Mouse (Mus musculus): Measurements from ENCODE around the gene Adgrv1.
"Not testable (repeated sequence)": the region's sequence is repeated elsewhere in the genome, so short reads cannot be mapped to it uniquely, and the experiment has no call there.

The Adgrv1 gene

DNA sequence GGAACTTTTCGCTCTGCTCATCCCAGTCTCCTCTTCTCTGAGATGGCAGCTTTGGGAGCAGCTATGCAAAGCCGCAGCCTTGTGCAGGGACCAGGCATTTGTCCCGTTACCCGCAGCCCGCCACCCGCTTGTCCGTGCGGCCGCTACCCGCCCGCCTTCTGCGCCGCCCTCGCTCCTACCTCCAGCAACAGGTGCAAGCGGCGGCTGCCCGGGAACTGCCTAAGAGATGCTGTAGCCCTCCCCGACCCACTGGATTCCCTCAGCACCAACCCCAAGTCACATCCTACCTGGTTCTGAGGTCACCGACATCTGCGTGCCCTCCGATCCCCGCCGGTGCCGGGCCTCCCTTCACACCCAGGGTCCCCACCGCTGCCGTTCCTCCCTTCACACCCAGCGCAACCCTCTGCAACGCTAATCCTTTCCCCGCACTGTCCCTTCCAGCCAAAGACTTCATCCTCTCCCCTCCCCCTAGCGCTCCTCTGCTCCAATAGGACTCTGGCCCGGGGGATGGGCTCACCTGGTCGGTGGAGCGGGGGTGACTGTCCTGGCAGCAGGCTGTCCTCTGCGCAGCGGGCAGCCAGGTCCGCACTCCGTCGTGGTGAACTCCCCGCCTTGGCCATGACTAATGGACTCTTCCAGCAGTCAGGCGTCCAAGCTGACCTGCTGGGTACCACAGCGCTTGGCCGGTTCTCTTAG lies at the start of gene Adgrv1:
TSS of gene Adgrv1 (minus strand) at position 435 of the 696 bp plus-strand sequence.
- no peak for DNase-seq (ENCODE audit: low read depth)

DNA sequence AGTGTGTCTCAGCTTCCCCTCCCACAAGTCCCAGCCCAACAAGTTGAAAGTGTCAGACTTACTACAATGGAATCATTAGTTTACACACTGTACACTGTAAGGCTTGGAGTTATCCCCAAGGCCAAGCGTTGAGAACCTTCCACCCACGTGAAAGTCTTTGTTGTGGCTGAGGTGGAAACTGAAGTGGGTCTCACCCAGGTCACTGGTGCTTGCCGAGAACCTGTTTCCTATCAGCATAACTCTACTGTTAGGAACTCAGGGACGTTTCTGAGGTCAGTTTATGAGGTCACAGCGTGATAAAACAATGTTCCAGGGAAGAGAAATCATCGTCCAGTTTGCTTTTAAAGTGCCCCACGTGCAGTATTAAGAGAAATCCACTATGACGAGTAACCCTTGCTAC lies 42.4 kb upstream of the Adgrv1 start:
- DNase-seq (ENCODE audit: low read depth) = no peak

DNA sequence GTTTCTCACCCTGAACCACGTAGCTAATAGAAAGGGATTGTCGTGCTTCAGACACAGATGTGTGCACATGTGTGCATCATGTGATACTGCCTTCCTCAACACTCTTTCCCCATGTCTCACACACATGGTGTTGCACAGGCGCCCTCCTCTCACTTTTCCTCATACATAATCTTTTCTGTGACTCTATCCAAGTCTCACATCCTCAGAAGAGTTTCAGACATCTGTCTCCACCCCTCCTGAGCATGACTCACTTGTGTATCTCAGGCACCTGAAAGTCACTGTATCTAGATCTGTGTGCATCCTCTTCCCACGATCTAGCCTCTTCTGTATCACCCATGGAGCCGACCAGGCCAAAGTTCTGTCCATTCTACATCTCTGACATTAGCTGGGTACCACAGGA lies 34.8 kb upstream of the Adgrv1 start:
- DNase-seq (ENCODE audit: low read depth) = no peak

DNA sequence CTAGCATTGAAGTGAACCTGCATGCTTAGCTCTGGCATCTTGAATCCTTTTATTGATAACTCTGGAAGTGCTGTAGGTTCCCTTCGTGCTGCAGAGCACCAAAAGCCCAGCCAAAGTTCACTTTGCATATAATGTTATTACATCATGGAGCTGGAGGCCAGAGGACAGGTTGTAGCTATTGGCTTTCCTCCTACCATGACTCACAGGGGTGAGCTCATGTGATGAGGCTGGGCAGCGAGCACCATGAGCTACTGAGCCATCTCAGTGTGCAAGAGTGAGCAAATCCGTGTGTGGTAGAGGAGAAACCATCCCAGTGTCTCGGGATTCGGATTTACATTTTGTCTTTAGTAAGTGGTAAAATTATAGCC lies 31.4 kb upstream of the Adgrv1 start:
- peak; percentile 73 for DNase-seq (ENCODE audit: low read depth)

DNA sequence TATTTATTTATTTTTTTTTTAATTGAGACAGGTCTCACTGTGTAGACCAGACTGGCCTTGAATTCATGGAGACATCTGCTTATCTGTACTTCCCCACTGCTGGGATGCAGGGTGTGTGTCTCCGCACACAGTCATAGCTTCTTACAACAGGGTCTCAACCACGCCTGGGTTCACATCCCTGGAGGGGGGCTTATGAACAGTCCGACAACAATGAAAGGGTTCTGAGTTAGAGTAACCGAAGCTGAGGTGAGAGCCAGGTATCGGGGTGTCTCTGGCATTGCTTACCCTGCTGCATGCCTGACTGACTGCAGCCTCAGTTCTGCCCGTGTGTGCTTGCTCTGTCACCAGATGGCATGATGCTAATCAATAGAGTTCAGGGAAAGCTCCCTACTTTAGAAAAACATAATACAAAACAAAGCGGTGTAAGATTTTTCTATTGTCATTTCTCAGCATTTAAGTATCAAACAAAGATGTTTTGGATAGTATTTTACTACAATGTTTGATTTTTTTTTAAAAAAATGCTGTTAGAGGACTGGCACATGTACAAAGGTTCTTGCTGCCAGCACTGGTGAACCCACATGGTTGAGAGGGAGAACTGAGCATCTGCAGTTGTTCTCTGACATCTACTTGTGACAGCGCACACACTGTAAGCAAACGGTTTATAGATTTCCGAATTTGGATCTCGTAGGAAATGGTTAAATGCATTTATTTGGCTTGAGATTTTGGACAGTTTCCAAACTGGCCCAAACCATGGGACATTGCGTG lies 30.8 kb upstream of the Adgrv1 start:
- DNase-seq (ENCODE audit: low read depth) = no peak

DNA sequence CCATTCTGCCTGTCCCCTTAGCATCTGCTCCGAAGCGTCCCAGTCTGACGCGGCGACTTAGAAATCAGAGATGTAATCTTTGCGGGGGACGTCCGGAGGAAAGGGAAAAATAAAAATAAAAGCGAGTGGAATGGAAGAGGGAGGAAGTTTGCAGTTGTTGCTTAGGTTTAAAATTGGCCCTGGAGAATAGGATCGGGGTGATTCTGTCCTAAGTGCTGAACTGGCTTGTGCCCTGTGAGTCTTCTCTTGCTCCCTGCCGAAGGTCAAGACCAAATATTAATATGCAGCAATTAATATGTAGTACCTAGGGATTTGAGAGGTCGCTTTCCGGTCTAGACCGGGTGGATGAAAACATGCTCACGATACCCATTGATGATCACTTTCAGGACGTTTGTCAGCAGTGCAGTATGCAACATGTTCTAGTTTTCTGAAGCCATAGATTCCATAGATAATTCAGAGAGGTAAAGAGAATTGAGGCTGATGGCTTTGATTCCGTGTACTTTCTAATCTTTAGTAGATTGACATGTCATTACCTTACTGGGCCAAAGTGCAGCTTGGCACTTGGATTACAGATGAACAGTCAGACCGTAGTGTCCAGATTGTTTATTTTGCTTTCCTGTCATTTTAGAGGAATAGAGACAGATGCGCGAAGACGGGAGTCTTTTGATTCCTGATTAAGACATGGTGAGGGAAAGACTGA lies 25.2 kb upstream of the Adgrv1 start:
- no peak for DNase-seq (ENCODE audit: low read depth)

DNA sequence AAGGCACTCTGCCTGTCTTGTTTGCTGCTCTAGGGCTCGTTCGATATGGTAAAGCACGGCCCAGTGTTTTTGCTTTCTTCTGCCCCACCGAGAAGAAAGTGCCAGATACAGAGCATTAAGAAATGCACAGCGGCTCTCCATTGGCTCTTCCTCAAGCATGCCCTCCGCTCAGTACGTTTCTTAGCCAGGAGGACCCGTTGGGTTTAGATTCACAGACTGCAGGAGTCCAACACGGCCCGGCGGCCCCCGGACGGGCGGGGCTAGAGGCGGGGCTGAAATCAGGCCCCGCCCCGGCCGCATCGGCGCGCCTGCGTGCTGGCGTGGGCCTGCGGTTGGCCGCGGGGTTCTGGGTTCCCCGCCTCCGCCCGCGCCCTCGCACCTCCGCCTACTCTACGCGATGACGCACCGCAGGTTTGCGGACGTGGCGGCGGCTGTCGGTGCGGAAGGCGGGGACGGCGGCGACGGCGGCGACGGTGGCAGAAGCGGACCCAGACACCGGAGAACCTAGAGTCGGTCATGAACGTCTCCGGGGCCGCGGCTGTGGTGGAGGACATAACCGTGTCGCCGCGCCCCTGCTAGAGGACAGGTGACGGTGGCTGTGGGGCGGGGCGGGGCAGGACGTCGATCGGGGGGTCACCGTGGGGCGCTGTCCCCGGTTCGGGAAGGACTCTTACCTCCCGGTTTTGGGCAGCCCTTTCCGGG lies 24.5 kb upstream of the Adgrv1 start, which contains the start of gene Lysmd3:
TSS of gene Lysmd3 (plus strand) at position 313 of the 702 bp plus-strand sequence.
- peak; percentile 93 for DNase-seq (ENCODE audit: low read depth)

DNA sequence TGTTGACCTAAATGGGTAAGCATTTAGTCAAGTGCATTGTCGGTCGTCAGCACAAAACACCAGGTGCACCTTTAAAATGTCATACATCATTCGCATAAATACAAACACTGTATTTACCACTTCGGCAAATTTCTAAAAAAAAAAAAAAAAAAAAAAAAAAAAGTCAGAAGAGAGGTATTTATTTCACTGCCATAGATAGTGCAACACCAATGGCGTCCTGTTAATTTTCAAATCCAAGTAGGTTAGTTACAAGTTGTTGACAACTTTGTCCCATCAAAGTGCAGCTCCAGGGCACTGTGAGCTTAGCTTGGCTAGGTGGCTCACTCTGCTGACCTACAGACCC lies 24.0 kb upstream of the Adgrv1 start:
- DNase-seq (ENCODE audit: low read depth) = no peak

DNA sequence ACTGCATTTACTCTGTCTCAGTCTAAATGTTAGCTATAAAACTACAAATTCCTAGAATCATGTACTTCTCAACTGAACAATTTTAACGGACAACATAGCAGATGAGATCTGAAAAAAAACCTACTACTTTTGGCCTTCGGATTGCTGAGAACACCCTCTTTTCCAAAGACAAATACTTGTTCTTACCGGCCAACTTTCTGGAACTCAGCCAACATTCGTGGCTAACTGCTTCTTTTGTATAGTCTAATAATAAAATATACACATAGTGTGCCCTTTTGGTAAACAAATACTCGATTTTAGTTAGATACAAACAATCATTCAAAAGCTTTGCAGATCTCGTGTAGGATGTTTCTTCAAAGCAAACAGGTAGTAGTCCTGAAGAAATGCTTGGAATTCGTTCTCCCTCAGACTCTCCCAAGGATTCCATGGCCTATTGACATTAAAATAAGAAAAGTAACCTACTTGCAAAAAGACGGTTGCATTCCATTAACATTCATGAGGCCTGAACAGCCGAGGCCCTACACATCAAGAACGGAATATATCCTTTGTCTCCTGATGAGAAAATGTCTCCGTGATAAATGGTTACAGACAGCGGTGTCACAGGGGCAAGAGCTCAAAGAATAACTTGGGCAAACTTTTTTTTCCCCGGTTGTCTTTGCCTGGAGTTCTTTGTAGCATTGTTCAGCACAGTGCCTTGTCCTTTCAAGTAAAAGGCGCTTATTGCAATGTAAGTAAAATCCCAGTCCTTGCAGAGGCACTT lies 23.3 kb upstream of the Adgrv1 start:
- DNase-seq (ENCODE audit: low read depth) = peak; percentile 16

DNA sequence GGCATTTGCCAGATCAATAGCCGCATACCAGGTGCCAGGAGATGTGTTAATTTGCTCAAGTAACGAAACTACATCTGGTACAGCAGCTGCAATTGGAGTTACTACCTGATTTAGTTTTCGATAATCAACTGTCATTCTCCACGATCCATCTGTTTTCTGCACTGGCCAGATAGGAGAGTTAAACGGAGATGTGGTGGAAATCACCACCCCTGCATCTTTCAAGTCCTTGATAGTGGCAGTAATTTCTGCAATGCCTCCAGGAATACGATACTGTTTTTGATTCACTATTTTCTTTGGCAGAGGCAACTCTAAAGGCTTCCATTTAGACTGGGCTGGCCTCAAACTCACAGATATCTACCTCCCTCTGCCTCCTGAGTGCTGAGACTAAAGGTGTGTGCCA lies 17.4 kb upstream of the Adgrv1 start:
- DNase-seq (ENCODE audit: low read depth) = not testable (repeated sequence)

DNA sequence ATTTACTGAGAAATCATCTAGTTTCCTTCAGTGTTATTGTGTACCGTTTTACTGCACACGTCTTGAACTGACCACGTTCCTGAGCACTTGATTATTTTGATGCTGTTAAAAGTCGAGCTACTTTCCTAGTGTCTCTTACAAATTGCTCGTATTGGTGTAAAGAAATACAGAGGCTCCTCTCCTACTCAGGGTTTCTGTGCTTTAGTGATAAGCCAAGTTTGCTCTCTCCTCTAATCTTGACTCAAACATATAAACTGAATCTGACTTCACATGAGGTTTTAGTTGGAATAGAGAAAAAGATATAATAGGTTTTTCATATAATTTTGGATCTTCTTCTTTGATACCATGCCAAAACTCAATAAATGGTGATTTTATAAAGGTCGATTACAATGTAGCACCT lies 13.4 kb upstream of the Adgrv1 start:
- DNase-seq (ENCODE audit: low read depth) = no peak

DNA sequence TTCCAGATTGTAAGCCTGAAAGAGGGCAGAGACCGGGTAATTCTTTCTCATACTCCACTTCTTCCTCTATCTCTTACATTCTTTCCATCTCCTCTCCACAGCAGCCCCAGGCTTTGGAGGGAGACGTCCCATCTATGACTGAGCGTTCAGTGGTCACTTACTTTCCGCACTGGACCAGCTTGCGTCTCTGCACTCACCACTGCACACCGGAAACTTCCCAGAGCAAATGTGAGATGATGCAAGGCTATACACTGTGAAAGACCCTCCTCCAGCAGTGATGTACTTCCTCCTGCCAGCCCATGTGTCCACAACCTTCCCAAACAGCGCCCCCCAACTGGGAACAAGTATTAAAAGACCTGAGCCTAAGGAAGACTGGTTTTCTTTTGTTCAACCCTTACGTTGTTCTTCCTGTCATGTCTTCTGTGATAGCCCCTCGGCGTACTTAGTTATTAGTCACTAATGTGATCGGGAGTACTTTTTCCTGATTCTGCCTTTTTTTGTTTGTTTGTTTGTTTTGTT lies 11.2 kb upstream of the Adgrv1 start:
- DNase-seq (ENCODE audit: low read depth) = no peak

DNA sequence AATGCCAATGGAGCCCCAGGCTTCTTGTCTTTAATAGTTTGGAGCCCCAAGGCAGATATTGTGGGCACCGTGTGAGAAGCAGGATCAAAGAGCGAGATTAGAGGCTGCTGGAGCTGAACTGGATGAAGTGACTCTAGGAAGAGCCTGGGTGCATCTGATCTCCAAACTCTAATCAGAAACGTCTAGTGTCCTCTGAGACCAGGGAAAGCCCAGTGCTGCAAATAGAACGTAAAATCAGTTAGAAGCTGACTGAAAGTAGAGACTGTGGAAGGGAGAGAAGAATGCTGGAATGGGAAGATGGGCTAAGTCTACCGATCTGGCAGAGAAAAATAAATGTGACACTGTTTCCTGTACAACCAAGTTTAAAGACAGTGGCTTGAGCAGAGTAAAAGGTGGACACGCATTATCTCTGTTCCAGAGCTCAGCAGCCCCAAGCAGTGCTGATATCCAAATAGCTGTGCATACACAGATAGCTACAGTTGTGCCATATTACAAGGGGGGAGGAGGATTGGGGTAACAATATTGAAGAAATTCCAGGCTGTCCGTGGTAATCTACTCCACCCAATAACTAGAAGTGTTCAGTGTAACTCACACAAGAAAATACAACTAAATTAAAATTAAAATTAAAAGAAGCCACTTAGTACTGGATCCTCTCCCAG lies 9.7 kb upstream of the Adgrv1 start:
- DNase-seq (ENCODE audit: low read depth) = no peak

DNA sequence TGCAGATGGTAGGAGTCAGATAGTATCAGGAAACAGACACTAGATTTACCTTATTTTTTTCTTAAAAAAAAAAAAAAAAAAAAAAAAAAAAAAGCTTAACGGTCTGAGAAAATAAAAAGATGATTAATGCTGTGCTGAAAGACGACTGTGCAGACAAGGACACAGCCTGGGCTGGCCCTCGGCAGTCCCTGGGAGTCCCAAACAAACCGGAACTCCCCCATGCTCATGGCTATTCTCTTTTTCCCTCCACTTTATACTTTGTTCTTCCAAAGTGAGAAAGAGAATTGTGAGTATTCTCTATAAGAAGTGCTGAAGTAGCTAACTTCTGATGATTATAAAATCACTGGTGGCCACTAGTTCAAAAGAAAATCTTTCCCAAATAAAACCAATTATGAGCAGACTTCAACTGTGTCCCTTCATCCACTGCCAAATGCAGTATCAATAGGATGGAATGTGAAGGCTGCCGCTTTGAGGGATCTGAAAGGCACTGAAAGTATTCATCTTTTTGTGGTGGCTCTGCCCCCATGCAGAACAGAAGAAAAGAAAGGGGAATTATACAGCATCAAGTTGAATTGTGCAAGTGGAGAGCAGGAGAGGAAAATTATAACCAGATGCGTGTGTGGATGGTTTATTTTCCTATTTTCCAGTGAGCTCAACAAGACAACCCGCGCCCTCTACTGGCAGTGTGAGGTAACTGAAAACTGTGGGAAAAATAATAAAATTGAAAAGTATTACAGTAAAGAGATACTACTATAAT lies 8.5 kb upstream of the Adgrv1 start:
- peak; percentile 86 for DNase-seq (ENCODE audit: low read depth)

DNA sequence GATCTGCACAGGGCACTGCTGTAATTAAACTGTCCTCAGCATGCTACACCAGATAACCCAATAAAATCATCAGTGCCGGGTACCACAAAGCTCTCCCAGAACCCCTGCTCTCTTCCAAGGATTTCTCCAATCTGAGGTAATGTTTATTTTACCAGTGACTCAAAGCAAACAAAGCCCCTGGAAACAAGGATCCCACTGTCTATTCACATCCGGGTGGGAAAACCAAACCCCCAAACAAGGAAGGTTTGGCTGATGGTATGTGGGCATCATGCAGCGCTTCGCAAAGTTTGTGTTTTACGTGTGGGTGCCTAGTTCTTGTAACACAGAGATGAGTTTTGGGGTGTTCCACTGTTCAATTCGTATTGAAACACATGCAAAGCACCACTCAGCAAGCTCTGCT lies 7.9 kb upstream of the Adgrv1 start:
- peak; percentile 25 for DNase-seq (ENCODE audit: low read depth)

DNA sequence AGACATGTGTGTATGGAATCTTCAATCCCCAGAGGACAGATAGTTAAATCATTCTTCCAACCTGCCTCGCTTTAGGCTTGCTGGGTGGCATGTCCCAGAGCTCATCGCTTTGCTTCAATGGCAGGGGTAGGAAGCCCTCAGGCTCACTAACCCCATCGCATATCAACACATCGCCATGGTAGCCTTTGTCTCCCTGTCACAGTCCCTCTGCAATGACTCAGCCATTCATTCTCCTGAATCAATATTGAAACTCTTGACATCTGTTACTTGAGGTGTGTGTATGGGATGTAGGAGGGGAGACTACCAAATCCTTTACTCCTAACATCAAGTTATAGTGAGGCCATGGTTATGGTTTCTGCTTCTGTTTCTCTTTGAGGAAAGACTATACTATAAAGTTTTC lies 6.7 kb upstream of the Adgrv1 start:
- no peak for DNase-seq (ENCODE audit: low read depth)

DNA sequence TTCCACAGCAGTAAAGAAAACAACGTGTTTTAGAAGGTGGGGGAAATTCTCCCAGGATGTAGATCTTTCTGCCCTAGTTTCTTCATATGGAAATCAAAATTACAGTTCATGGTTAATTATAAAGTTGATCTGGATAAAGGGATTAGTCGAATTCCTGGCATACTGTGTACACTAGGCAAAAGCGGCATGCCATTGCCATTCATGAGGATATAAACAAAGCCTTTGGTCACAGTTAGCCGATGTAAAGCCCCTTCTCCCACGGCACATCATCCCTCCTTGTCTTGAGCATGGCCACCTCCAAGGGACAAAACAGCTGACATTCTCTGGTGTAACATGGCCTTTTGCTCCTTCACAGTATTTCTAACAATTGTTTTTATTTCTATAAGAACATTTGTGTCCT lies 2.4 kb downstream of the Adgrv1 start:
- DNase-seq (ENCODE audit: low read depth) = no peak

DNA sequence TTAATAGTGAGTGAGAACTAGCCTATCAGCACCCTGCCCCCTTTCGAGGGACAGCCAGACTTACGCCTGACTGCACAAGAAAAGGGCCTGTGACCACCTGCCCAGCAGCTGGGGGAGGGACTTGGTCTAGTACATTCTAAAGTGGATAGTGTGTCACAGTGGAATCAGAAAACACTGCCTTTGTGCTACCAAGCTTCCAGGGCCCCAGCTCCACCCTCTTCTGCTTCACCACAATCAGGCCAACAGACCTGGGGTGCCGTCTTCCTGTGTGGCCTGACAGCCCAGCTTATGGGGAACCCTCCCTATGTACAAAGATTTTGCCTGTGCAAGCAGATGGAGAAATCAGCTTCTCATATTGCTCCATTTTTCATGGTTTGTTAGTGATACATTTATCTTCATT lies 3.6 kb downstream of the Adgrv1 start:
- no peak for DNase-seq (ENCODE audit: low read depth)

DNA sequence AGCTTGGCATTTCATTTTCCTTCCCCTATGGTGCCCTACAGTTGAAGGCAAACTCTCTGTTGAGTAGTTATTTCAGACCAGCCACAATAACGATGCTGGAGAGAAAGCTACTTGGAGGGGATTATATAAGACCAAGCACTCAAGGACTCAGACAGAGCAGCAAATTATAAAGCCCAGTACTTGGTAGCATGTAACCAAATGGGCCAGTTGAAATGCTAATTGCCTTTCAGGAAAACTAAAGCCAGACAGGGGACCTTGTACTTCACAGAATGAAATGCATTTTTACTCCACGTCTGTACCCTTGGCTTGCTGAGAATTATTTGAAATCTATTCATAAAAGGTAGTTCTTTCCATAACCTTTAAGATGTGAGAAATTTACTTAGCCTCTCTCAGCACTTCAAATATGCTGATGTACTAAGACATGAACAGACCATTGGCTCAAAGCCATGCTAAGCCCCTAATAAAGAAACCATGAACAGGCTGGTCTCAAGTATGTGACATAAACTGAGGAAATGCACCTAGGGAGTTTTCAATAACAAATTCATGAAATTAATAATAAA lies 4.2 kb downstream of the Adgrv1 start:
- no peak for DNase-seq (ENCODE audit: low read depth)

DNA sequence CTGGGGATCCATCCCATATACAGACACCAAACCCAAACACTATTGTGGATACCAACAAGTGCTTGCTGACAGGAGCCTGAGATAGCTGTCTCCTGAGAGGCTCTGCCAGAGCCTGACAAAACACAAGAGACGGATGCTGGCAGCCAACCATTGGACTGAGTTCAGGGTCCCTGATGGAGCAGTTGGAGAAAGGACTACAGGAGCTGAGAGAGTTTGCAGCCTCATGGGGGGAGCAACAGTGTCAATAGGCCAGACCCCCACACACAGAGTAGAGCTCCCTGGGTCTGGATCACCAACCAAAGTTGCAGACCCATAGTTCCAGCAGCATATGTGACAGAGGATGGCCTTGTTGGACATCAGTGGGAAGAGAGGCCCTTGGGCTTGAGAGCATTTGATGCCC lies 5.1 kb downstream of the Adgrv1 start:
- DNase-seq (ENCODE audit: low read depth) = not testable (repeated sequence)

All from NIH3T3 (cell line).